Mouse (Mus musculus): ENCODE results near the gene Etfbkmt. TPM values are rescaled to one million over a fixed set of nuclear protein-coding genes. Genes with fewer than 3 reads are reported as not detected.

The Etfbkmt gene
- polyA plus RNA-seq (2015; fragmentation: Nextera tagmentation; extraction: Ambion mirVana), result 17.9 and 25.9 TPM in 2 replicates

GRCm38 (mm10) chr6:149139471-149139870 lies at the start of gene Etfbkmt:
Gene Etfbkmt, plus strand, starts transcription at chr6:149139849.

GRCm38 (mm10) chr6:149101076-149101942 lies 38.3 kb upstream of the Etfbkmt start, which contains the start of gene Dennd5b:
Gene Dennd5b, minus strand, starts transcription at chr6:149101680.

GRCm38 (mm10) chr6:149129870-149130269 lies 9.8 kb upstream of the Etfbkmt start, which contains the start of gene Gm10203:
Gene Gm10203, plus strand, starts transcription at chr6:149130170.

GRCm38 (mm10) chr6:149188041-149188924 lies 48.6 kb downstream of the Etfbkmt start, which contains the start of gene Amn1:
Gene Amn1, minus strand, starts transcription at chr6:149188712.

Other genes starting within 250 kb of the Etfbkmt start
- gene Caprin2, start 243.6 kb upstream of the Etfbkmt start, polyA plus RNA-seq (2015; fragmentation: Nextera tagmentation; extraction: Ambion mirVana), result 5.4 and 5.5 TPM in 2 replicates
- gene Sinhcaf, start 193.4 kb upstream of the Etfbkmt start, polyA plus RNA-seq (2015; fragmentation: Nextera tagmentation; extraction: Ambion mirVana), result 23.2 and 25.2 TPM in 2 replicates
- 2.6 TPM in 2 replicates for gene Dennd5b, start 38.2 kb upstream of the Etfbkmt start, polyA plus RNA-seq (2015; fragmentation: Nextera tagmentation; extraction: Ambion mirVana)
- gene Gm10203, start 9.7 kb upstream of the Etfbkmt start, polyA plus RNA-seq (2015; fragmentation: Nextera tagmentation; extraction: Ambion mirVana), result not detected in 2 replicates
- gene Amn1, start 48.9 kb downstream of the Etfbkmt start, polyA plus RNA-seq (2015; fragmentation: Nextera tagmentation; extraction: Ambion mirVana), result 15.4 and 16.0 TPM in 2 replicates
- gene Resf1, start 169.6 kb downstream of the Etfbkmt start, polyA plus RNA-seq (2015; fragmentation: Nextera tagmentation; extraction: Ambion mirVana), result 22.9 and 24.6 TPM in 2 replicates